Mouse (Mus musculus) lung, embryonic 14.5 days (tissue): ENCODE measurements at regions not wholly inside any gene's neighbourhood (a gene's known extent, or its start where the extent isn't known, plus 50 kb on each side); places are given as distances from the start of the nearest gene placed in this dataset.

ENCODE experiments used
- ATAC-seq: fragments of 200-750 bp; cut with Nextera tagmentation; 2 replicates; pipeline ENCODE4 v1.8.0; 2017; ENCODE audit warnings: mild to moderate bottlenecking, moderate TSS enrichment, moderate library complexity; ENCODE audit not compliant: insufficient read depth
- DNase-seq: peaks from one replicate; pipeline ENCODE4 v3.0.0-alpha.2; 2015
- H3K27ac ChIP-seq: fragments of 300-500 bp; sonication (generic); 2 replicates; pipeline ENCODE4 v1.5.1; 2014; ENCODE audit warnings: low read depth, mild to moderate bottlenecking, moderate library complexity
- H3K27me3 ChIP-seq: fragments of 300-500 bp; sonication (generic); 2 replicates; pipeline ENCODE4 v1.6.1; 2014; ENCODE audit warnings: low read length, control low read depth; ENCODE audit not compliant: insufficient read depth
- H3K36me3 ChIP-seq: fragments of 300-500 bp; sonication (generic); 2 replicates; pipeline ENCODE4 v1.6.1; 2014; ENCODE audit warnings: control low read depth; ENCODE audit not compliant: insufficient read depth
- H3K4me1 ChIP-seq: fragments of 300-500 bp; sonication (generic); 2 replicates; pipeline ENCODE4 v1.6.1; 2014; ENCODE audit warnings: antibody characterized with exemption, control low read depth; ENCODE audit not compliant: insufficient read depth
- H3K4me2 ChIP-seq: fragments of 300-500 bp; sonication (generic); 2 replicates; pipeline ENCODE4 v1.6.1; 2014; ENCODE audit warnings: mild to moderate bottlenecking
- H3K4me3 ChIP-seq: fragments of 300-500 bp; sonication (generic); 2 replicates; pipeline ENCODE4 v1.5.1; 2014; ENCODE audit warnings: low read depth, low read length
- H3K9ac ChIP-seq: fragments of 300-500 bp; sonication (generic); 2 replicates; pipeline ENCODE4 v1.6.1; 2014
- H3K9me3 ChIP-seq: fragments of 300-500 bp; sonication (generic); 2 replicates; pipeline ENCODE4 v1.6.1; 2016; ENCODE audit warnings: low read depth, low read length, control low read depth
- CTCF ChIP-seq: IDR thresholded peaks from 2 replicates; pipeline ENCODE4 v1.5.1; 2016; ENCODE audit warnings: antibody characterized with exemption, low read depth
- WGBS: fragments of 180-500 bp; shearing (Covaris S2); extraction: QIAGEN DNeasy Blood & Tissue Kit; methylation state at CpG from one replicate; pipeline ENCODE4 v1.1.7; 2014; 5-methylcytosine and 5-hydroxymethylcytosine counted together

GRCm38 (mm10) chr16:49573171-49573517, 125.9 kb upstream of the Ift57 start:
- Histone ChIP-seq H3K27ac (no peak overlapping the region), H3K4me2 (no peak overlapping the region), H3K9me3 (no peaks in the 10 kb centered on the region), H3K9ac (no peak overlapping the region), H3K36me3 (no peaks in the 10 kb centered on the region), H3K4me3 (no peak overlapping the region), H3K4me1 (no peaks in the 10 kb centered on the region), H3K27me3 (no peaks in the 10 kb centered on the region)
- 79% methylated on average over 3 of the region's 3 CpGs for WGBS
- DNase-seq (no peak), ATAC-seq (no peak; the same call in 1 of the 2 replicates)
- no peak for TF ChIP-seq CTCF

- TF ChIP-seq CTCF = no peak
- Histone ChIP-seq H3K4me3 (no peak overlapping the region), H3K36me3 (no peaks in the 10 kb centered on the region), H3K9ac (no peak overlapping the region), H3K27me3 (no peaks in the 10 kb centered on the region), H3K9me3 (no peaks in the 10 kb centered on the region), H3K4me2 (no peak overlapping the region), H3K27ac (no peak overlapping the region), H3K4me1 (0 out of 2 replicates have a peak, but pooled peaks cover 2% of the 10 kb centered on the region)
- ATAC-seq (no peak), DNase-seq (peak; percentile 9)
- WGBS = 32% methylated on average over 4 of the region's 4 CpGs
These were observed 120.1 kb upstream of the Ift57 start for GRCm38 (mm10) chr16:49578976-49579375.

DNA sequence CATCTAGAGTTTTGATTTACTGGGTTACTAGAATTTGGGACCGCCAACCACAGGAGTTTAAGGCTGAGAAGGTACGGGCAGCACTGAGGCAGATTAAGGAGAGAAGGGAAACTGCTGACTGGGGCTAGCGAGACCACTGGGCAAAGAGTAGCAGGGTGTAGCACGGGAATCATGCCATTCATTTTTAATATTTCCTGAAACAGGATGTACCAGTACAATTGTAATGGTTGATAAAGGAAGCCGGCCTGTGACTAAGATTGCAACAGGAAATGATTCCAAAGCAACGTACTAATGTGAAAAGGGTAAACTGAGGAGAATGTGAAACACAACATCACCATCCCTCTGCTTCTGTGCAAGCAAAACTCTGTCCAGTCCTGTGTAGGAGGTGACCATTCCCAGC, 118.3 kb upstream of the Ift57 start:
- TF ChIP-seq CTCF = no peak

DNA sequence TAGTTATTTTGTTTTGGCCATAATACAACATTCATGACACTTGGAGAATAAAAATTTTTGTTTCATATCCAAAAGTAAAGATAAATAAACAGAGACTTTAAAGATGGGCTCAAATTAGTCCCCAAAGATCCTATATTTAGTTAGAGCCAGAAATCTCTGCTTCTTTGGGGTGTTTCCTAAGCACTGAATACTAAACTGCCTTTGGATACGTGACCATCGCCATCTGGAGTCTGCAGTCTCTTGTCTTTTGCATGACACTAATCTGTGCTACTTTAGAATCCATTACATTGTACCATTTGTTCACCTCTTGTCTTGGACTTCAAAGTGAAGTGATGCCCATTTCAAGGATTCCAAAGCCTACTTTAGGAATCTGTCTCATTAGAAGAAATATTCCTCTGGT, 92.5 kb upstream of the Ift57 start:
- Histone ChIP-seq H3K9me3 (peaks cover 1% of the 10 kb centered on the region; the same call in 1 of the 2 replicates), H3K27me3 (no peaks in the 10 kb centered on the region), H3K4me3 (no peak overlapping the region), H3K9ac (no peak overlapping the region), H3K4me1 (no peaks in the 10 kb centered on the region), H3K4me2 (no peak overlapping the region), H3K27ac (no peak overlapping the region), H3K36me3 (no peaks in the 10 kb centered on the region)
- DNase-seq = peak; percentile 61
- no peak for TF ChIP-seq CTCF
- WGBS = 51% methylated on average over 2 of the region's 2 CpGs
- ATAC-seq = 0 out of 2 replicates have a peak, but pooled peaks have one; percentile 47

More for the DNA sequence above, 118.3 kb upstream of the Ift57 start:
- Histone ChIP-seq H3K27me3 (no peaks in the 10 kb centered on the region), H3K4me1 (0 out of 2 replicates have a peak, but pooled peaks cover 2% of the 10 kb centered on the region), H3K4me3 (no peak overlapping the region), H3K9ac (no peak overlapping the region), H3K9me3 (no peaks in the 10 kb centered on the region), H3K27ac (no peak overlapping the region), H3K36me3 (no peaks in the 10 kb centered on the region), H3K4me2 (no peak overlapping the region)
- 86% methylated on average over 6 of the region's 6 CpGs for WGBS
- ATAC-seq = no peak
- peak; percentile 5 for DNase-seq

GRCm38 (mm10) chr16:49614801-49615200, 84.2 kb upstream of the Ift57 start:
- H3K27ac ChIP-seq = no peak overlapping the region
- peak; percentile 71 for ATAC-seq

GRCm38 (mm10) chr16:49615342-49616020, 83.6 kb upstream of the Ift57 start:
- Histone ChIP-seq H3K27ac (no peak overlapping the region), H3K36me3 (no peaks in the 10 kb centered on the region), H3K4me2 (peak overlapping the region; percentile 38), H3K4me3 (no peak overlapping the region), H3K9me3 (peaks cover 5% of the 10 kb centered on the region; the same call in 1 of the 2 replicates), H3K4me1 (no peaks in the 10 kb centered on the region), H3K27me3 (no peaks in the 10 kb centered on the region), H3K9ac (no peak overlapping the region)
- ATAC-seq = peak; percentile 6; the same call in 1 of the 2 replicates
- WGBS = 71% methylated on average over 20 of the region's 20 CpGs
- no peak for TF ChIP-seq CTCF
- DNase-seq = no peak

More at GRCm38 (mm10) chr16:49614801-49615200, 84.2 kb upstream of the Ift57 start:
- no peak overlapping the region for H3K4me3 ChIP-seq
- no peaks in the 10 kb centered on the region for H3K27me3 ChIP-seq
- no peaks in the 10 kb centered on the region for H3K36me3 ChIP-seq
- peak; percentile 67 for DNase-seq
- no peak for TF ChIP-seq CTCF
- no peak overlapping the region for H3K9ac ChIP-seq
- 45% methylated on average over 3 of the region's 3 CpGs for WGBS
- no peaks in the 10 kb centered on the region for H3K4me1 ChIP-seq
- no peak overlapping the region for H3K4me2 ChIP-seq
- peaks cover 5% of the 10 kb centered on the region; the same call in 1 of the 2 replicates for H3K9me3 ChIP-seq

GRCm38 (mm10) chr16:49616263-49616872, 82.7 kb upstream of the Ift57 start:
- peaks cover 5% of the 10 kb centered on the region; the same call in 1 of the 2 replicates for H3K9me3 ChIP-seq
- no peaks in the 10 kb centered on the region for H3K27me3 ChIP-seq
- H3K36me3 ChIP-seq = no peaks in the 10 kb centered on the region
- TF ChIP-seq CTCF = no peak
- no peak overlapping the region for H3K9ac ChIP-seq
- H3K27ac ChIP-seq = no peak overlapping the region; the same call in 1 of the 2 replicates
- DNase-seq = peak; percentile 78
- ATAC-seq = peak; percentile 81
- peak overlapping the region; percentile 38 for H3K4me2 ChIP-seq
- H3K4me1 ChIP-seq = no peaks in the 10 kb centered on the region
- no peak overlapping the region for H3K4me3 ChIP-seq
- 47% methylated on average over 13 of the region's 13 CpGs for WGBS
